Mouse (Mus musculus) kidney, adult 18-20 months (tissue): ENCODE results near the gene Lzts3.
"Not testable (repeated sequence)": the region's sequence is repeated elsewhere in the genome, so short reads cannot be mapped to it uniquely, and the experiment has no call there.

Experiments
- DNase-seq: peaks from one replicate; pipeline ENCODE4 v3.0.0; 2021

The Lzts3 gene

GRCm38 (mm10) chr2:130642684-130643369, at the start of gene Lzts3:
Gene Lzts3 (minus strand): TSS chr2:130642803.
- DNase-seq, result peak; percentile 93

DNA sequence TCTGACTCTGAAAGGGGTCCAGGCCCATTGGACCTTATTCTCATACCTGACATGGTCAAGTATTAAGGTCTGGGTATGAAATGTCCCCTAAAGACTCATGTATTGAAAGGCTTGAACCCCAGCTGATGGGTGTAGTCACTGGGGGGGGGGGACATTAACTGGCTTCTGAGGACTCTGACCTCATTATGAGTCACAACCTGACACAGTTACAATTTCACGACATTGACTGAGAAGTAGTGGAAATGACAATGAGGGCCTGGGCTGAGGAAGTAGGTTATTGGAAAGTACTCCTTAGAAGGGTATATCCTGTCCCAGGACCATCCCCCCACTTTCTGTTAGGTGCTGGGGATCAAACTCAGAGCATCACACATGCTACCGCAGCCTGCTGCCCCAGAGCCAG, 46.4 kb upstream of the Lzts3 start:
- no peak for DNase-seq

- no peak for DNase-seq
Measured at GRCm38 (mm10) chr2:130685426-130685825, 42.8 kb upstream of the Lzts3 start.

DNA sequence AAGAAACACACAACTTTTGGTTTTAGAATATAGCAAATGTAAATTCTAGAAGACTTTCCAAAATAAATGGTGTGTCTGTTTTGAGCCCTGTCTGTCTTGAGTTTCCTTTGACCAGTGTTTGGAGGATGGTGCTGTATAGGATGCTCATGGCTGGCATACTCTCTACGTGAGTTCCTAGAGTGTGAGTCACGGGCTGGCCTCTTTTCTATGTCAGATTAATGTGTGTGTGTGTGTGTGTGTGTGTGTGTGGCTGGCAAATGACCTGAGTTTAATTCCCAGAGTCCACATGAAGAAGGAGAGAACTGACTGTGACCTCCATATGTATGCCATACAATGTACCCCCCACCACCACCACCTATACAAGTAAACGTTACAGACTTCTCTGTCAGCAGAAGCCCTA, 38.9 kb upstream of the Lzts3 start:
- no peak for DNase-seq

GRCm38 (mm10) chr2:130679899-130680298, 37.3 kb upstream of the Lzts3 start:
- DNase-seq, result no peak

DNA sequence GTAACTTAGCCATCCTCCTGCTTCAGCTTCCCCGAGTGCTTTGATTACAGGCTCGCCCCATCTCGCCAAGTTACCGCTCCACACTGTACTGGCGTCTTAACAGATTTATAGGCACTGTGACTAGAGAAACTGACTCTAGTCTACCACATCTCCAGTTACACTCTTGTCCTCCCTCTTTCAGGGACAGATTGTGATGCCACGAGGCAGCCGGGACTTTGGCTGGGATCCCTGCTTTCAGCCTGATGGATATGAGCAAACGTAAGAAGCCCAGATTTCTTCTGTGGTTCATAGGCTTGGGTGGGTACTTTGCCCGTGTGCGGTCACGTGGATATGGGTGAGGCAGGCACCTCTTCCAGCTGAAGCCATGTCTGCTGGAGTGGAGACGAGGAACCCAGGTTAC, 36.6 kb upstream of the Lzts3 start:
- DNase-seq, result no peak

GRCm38 (mm10) chr2:130677211-130677610, 34.6 kb upstream of the Lzts3 start:
- no peak for DNase-seq

- peak; percentile 86 for DNase-seq
Measured at GRCm38 (mm10) chr2:130667559-130667958, 25.0 kb upstream of the Lzts3 start, which contains the start of gene Itpa. Gene Itpa (plus strand): TSS chr2:130667610.

DNA sequence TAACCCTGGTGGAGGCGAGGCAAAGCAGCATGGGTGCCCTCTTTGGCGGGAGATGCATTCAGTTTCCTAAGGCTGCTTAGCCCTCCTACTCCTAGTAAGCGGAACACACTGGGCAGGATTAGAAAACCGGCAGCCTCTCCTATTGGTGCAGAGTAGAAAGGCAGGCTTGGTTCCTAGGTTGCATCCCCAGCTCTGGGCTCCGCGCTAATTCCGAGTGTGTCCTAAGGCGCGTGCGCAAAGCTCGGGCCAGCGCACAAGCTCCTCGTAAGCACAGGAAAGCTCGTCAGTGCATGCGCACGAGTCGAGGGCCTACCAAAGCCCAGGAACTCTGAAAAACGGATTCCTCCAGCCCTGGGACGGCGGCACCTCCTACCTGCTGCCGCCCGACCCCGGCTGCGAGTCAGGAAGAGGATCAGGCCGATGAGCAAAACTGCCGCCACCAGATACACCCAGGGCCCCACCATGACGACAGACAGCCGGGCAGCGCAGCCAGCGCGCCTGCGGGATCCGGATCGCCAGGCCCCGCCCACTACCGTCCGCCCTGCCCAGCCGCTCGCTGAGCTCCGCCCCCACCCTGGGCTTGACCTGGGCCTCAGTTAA, 21.6 kb upstream of the Lzts3 start, which contains the start of gene Ddrgk1:
Gene Ddrgk1, minus strand, starts transcription at position 558 of the 600 bp plus-strand sequence.
- DNase-seq, result peak; percentile 96

DNA sequence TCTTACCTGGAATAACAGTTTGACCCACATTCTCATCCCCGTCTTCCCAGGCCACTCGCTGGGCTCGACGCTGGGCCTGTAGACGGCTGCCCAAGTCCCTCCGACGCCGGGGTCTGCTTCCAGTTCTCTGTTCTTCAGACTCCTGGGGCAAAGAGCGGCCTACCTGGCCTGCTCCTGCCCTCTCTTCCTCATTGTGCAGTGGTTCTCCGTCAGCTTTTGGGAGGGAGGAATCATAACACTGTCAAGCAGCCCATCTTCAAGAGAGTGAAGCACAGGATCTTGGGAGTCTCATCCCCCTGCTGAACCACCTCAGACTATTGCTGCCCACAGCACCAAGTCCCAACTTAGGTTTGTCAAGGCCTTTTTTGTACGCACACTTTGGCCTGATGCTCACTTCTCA, 20.7 kb upstream of the Lzts3 start:
- no peak for DNase-seq

- no peak for DNase-seq
Measured at GRCm38 (mm10) chr2:130658530-130658929, 15.9 kb upstream of the Lzts3 start.

DNA sequence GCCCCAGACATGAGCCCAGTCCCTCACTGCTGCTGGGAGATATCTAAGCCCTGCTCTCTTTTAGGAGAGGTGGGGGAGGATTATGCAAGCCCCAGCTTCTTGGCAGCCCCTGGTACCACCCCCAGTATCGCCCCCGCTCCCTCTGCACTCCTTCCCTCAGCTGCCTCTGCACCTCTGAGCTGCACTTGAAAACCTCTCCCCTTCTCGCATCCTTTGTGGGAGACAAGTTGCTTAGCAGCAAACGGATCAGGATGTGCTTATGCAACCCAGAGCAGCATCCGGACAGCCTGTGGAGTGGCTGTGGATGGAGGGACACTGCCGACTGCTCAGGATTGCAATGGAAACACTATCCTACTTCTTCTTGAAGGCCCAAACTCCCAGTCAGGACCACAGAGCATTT, 14.9 kb upstream of the Lzts3 start:
- no peak for DNase-seq

GRCm38 (mm10) chr2:130656536-130656935, 13.9 kb upstream of the Lzts3 start:
- DNase-seq, result no peak

DNA sequence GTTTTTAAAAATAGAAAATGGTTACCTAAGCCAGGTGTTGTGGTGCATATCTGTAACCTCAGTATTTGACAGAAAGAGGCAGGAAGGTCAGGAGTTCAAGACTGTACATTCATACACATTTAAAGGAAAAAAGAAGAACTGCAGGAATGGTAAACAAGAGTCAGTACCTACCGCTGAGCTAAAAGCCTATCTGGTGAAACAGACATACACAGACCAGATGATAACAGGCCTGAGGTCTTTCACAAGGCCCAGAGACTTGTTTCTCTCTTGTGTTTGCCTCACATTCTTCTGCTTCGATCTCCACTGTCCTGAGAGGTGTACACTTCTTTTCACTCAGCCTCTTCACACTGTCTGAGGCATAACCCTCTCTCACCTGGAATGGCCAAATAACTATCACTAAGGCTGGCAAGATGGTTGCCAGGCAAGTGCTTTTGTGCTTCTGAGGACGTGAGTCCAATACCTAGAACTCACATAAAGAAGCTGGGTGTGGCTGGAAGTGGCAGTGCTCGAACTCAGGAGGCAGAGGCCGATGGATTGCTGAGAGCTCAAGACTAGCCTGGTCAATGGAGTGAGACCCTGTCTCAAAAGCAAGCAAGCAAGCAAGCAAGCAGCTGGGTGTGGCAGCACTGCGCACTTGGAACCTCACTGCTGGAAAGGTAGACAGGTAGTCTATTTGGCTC, 13.2 kb upstream of the Lzts3 start:
- no peak for DNase-seq

GRCm38 (mm10) chr2:130653760-130654159, 11.2 kb upstream of the Lzts3 start:
- DNase-seq, result no peak

- no peak for DNase-seq
Measured at GRCm38 (mm10) chr2:130653303-130653702, 10.7 kb upstream of the Lzts3 start.

DNA sequence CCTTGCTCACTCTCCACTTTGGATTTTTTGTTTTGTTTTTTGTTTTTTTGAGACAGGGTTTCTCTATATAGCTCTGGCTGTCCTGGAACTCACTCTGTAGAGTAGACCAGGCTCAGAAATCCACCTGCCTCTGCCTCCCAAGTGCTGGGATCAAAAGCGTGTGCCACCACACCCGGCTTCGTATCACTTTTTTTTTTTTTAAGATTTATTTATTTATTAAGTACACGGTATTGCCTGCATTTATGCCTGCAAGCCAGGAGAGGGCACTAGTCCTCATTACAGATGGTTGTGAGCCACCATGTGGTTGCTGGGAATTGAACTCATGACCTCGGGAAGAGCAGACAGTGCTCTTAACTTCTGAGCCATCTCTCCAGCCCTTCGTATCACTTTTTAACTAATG, 6.4 kb upstream of the Lzts3 start:
- not testable (repeated sequence) for DNase-seq

DNA sequence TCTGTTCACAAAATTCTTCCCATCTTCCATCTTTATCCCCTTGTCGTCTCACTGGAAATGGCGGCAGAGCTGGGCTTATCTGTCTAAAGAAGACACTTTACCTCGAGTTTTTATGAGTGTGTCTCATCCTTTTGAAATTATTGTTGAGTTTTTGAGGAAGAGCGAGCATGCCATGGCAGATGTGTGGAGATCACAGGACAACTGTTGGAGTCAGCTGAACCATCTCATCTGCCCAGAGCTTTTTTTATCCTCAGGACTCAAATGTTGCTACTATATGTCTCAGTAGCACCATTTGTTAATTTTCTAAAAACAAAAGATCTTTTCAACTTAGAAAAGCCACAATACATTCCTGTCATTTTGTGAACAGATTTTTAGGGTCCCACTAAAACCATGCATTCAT, 2.6 kb upstream of the Lzts3 start:
- DNase-seq, result no peak

- no peak for DNase-seq
Measured at GRCm38 (mm10) chr2:130642197-130642660, 374 bp downstream of the Lzts3 start.

GRCm38 (mm10) chr2:130641351-130642025, 1.1 kb downstream of the Lzts3 start:
- DNase-seq, result peak; percentile 23

- peak; percentile 51 for DNase-seq
Measured at GRCm38 (mm10) chr2:130639276-130639675, 3.3 kb downstream of the Lzts3 start.

DNA sequence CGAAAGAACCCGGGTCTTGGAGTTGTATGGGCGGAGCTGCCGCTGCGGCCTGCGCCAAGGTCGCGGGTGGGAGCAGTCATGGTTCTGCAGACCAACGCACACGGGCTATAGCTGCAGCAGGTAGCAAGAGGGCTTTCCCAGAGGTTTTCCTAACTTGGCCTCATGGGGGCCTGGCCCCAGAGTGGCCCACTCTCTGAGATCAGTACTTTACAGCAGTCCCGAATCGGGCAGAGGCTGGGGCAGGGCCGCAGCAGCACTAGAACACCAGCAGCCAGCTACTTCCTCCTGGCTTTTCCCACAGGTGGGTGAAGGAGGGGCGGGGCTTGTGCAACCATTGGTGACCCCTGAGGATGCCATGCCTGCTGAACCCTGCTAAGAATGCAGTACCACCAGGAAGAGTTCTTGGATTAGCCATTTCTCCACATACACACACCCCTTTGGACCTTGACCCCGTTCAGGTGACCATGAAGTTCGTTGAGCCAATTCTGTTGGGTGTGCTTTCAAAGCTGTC, 4.4 kb downstream of the Lzts3 start:
- DNase-seq, result peak; percentile 88

DNA sequence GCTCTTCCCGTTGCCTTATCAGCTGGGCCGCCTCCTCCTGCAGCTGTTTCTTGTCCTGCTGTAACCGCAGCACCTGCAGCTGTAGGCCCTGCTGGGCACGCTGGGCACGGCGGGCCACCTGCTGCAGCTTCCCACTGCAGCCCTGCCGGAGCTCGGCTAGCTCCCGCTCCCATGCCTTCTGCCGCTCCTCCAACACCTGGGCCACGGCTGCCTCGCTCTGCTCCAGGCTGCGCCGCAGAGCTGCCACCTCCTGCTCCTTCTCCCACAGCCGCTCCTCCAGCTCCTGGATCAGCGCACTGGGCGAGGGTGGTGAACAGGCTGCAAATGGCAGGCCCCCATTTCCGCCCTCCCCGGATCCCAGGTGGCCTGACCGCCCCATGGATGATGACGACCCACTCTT, 6.8 kb downstream of the Lzts3 start:
- DNase-seq, result peak; percentile 24
